Mouse (Mus musculus): ENCODE data around the gene Aipl1.

GRCm38 (mm10) chr11:72050895-72051858 is 13.9 kb upstream of the Aipl1 start:
- TF ChIP-seq GATA1 (IDR thresholded peaks at IDR 0.05; ENCODE audit: borderline replicate concordance, low read length) (no peak), FLI1 (IDR thresholded peaks at IDR 0.05; ENCODE audit: low read length) (no peak)

All from megakaryocyte, embryonic 14.5 days (primary cell).